Mouse (Mus musculus): ENCODE measurements around the gene Nfib.

DNA sequence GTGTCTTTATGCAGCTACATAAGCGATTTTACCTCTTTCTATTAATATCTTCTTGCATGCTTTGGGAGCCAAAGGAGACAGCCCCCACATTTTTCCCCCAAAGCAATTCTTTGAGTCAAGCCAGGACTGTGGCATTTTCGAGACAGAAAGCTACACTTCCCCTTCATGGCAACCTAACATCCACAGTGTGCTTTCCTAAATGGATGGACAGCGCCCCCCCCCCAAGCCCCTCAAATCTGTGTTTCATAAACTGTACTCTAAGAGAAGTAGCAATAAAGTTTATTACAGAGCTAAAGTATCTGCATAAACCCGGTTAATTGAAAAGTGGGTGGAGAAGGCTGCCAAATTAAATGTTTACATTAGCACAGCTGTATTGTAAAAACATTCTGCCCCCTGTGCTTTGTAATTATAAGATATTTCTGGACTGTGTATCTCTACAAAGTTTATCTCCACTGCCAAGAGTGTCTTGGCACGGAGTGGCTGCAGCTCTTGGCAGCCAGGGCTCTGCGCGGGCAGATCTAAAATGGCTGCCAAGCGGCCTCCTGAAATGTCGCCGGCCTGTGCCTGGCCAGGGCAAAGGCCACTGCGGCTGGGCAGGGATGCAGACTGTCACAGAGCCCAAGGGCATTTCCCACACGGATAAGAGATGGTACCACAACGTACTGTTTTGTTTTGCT, 301.4 kb downstream of the Nfib start:
- TF ChIP-seq CTCF (IDR thresholded peaks at IDR 0.05) (0 out of 2 replicates have a peak, but pooled peaks have one; percentile 4), POLR2A (IDR thresholded peaks at IDR 0.05; ENCODE audit: insufficient read depth, low read depth, low read length) (no peak)

Data from heart, adult 2 months (tissue).